8 mouse cellular contexts compared by ENCODE assay signal in genomic region chr6:100882381-100883213, GRCm38 (mm10). TPM values are rescaled to one million over a fixed set of nuclear protein-coding genes. Genes with fewer than 3 reads are reported as not detected.
A peak's percentile ranks its signal among the peaks of the same experiment; 100 is the strongest.
DNase-seq lines count a peak whose midpoint lies in the region; ATAC-seq and TF ChIP-seq lines count a peak whose summit lies in the region.

No protein-coding gene starts in this region.

- TF ChIP-seq CTCF in gastrocnemius, adult 2 months (IDR thresholded peaks at IDR 0.05) = peak; percentile 94

- peak; percentile 73 for ATAC-seq in common myeloid progenitor, adult 5-6 weeks (replicated peaks; ENCODE audit: low read depth, poor library complexity, severe bottlenecking)
- ATAC-seq in inflammation-experienced regulatory T-cells, adult 6 months = peak; percentile 43
- ATAC-seq in megakaryocyte progenitor cell, adult 5-6 weeks (replicated peaks; ENCODE audit: poor library complexity) = peak; percentile 74
- ATAC-seq in activated CD4-positive, CD25-positive, alpha-beta regulatory T cell, adult 4 months = no peak

- H3K27ac ChIP-seq in gastrocnemius, adult 2 months = no peak overlapping the region

- peak overlapping the region; percentile 44 for H3K4me3 ChIP-seq in gastrocnemius, adult 2 months

- intact Hi-C loops in gastrocnemius, adult 2 months (cut with DNase I) = loop anchor here (2.0 to 5.0 kb wide), 4 partner anchors 314 to 734 kb away; no protein-coding TSS in a partner anchor
- intact Hi-C loops in left cerebral cortex, postnatal 10 days (cut with DNase I) = loop anchor here (2.0 to 10.0 kb wide), 5 partner anchors 192 to 732 kb away; no protein-coding TSS in a partner anchor

- peak; percentile 39 for DNase-seq in WW6 (ENCODE audit: low read depth, low spot score)
- DNase-seq in gastrocnemius, adult 2 months = peak; percentile 54
- peak; percentile 83 for DNase-seq in left cerebral cortex, postnatal 10 days (ENCODE audit: extremely low spot score in 1 of 2, low spot score in 2 of 2)
- peak; percentile 92 for DNase-seq in right cerebral cortex, postnatal 4 days

RNA-seq across cellular contexts. Expression of gene Ppp4r2, which starts 49.2 kb away (rescaled TPM):
- 76.1 and 92.9 TPM in 2 replicates for total RNA-seq in common myeloid progenitor, adult 5-6 weeks (2017)
- 10 to 100 TPM; 59.3 to 70.9 TPM for total RNA-seq in gastrocnemius, adult 2 months (2021)
- polyA plus RNA-seq in inflammation-experienced regulatory T-cells, adult 6 months (2017; shearing (Covaris generic)) = 10 to 100 TPM; 22.8 to 35.4 (median 30.6) TPM
- total RNA-seq in left cerebral cortex, postnatal 10 days (2021) = 10 to 100 TPM; 60.3 to 72.8 TPM
- total RNA-seq in megakaryocyte progenitor cell, adult 5-6 weeks (2015) = 48.8 and 48.9 TPM in 2 replicates
- 62.6 and 92.3 TPM in 2 replicates for total RNA-seq in megakaryocyte progenitor cell, adult 5-6 weeks (2017)
- 10 to 100 TPM; 25.0 to 27.7 TPM for polyA plus RNA-seq in activated CD4-positive, CD25-positive, alpha-beta regulatory T cell, adult 4 months (2017; shearing (Covaris generic))

Comparison
In these comparisons a context has a peak if more than half of its experiments do, and no peak if none do; other contexts are left out.
1. DNase-seq: peak in every context shown above with its lines; median percentile 92 in right cerebral cortex, postnatal 4 days; 83 in left cerebral cortex, postnatal 10 days; 54 in gastrocnemius, adult 2 months; 39 in WW6.